Mouse (Mus musculus) kidney, adult 2 months (tissue): ENCODE measurements at regions not wholly inside any gene's neighbourhood (a gene's known extent, or its start where the extent isn't known, plus 50 kb on each side); places are given as distances from the start of the nearest gene placed in this dataset.
A peak's percentile ranks its signal among the peaks of the same experiment; 100 is the strongest.
"Not testable (repeated sequence)": the region's sequence is repeated elsewhere in the genome, so short reads cannot be mapped to it uniquely, and the experiment has no call there.

Source experiments
- DNase-seq: peaks from one replicate; pipeline ENCODE4 v3.0.0; 2021
- H3K27ac ChIP-seq: fragments of 200-500 bp; 2 replicates; pipeline ENCODE4 v1.5.1; 2012; ENCODE audit warnings: low read depth, low read length, control low read depth, inconsistent platforms; ENCODE audit not compliant: insufficient read depth
- H3K27me3 ChIP-seq: fragments of 200-500 bp; replicated peaks from 2 replicates; pipeline ENCODE4 v1.6.1; 2012; ENCODE audit warnings: mild to moderate bottlenecking, moderate library complexity, low read length, inconsistent platforms; ENCODE audit not compliant: control insufficient read depth, insufficient read depth
- H3K36me3 ChIP-seq: fragments of 200-500 bp; 2 replicates; pipeline ENCODE4 v1.6.1; 2012; ENCODE audit warnings: mild to moderate bottlenecking, moderate library complexity, low read length, inconsistent platforms; ENCODE audit not compliant: control insufficient read depth, insufficient read depth
- H3K4me1 ChIP-seq: fragments of 200-500 bp; 2 replicates; pipeline ENCODE4 v1.6.1; 2011; ENCODE audit warnings: low read length; ENCODE audit not compliant: control insufficient read depth, insufficient read depth
- H3K4me3 ChIP-seq: fragments of 200-500 bp; 2 replicates; pipeline ENCODE4 v1.5.1; 2011; ENCODE audit warnings: mild to moderate bottlenecking, low read depth, low read length, control low read depth; ENCODE audit not compliant: insufficient read depth
- CTCF ChIP-seq: fragments of 200-500 bp; conservative IDR thresholded peaks from 2 replicates; pipeline ENCODE4 v1.5.1; 2011; ENCODE audit warnings: low read depth, mild to moderate bottlenecking, control low read depth, low read length, moderate library complexity, mixed read lengths; ENCODE audit not compliant: insufficient read depth, insufficient read length
- POLR2A ChIP-seq: fragments of 200-500 bp; IDR thresholded peaks from one replicate; pipeline ENCODE4 v1.6.1; 2011; ENCODE audit warnings: low read depth, low read length, control low read depth
- WGBS: fragments of 180-500 bp; shearing (Covaris S2); methylation state at CpG from one replicate; pipeline ENCODE4 v1.1.7; 2018; 5-methylcytosine and 5-hydroxymethylcytosine counted together

- H3K4me1 ChIP-seq = not testable (repeated sequence)
Observed at GRCm38 (mm10) chr8:19976461-19976860, 73.3 kb downstream of the Gm31371 start.

GRCm38 (mm10) chr8:19979536-19980345 lies 76.5 kb downstream of the Gm31371 start:
- 8% methylated on average over 42 of the region's 42 CpGs for WGBS
- no peak for TF ChIP-seq POLR2A
- peak; percentile 70 for TF ChIP-seq CTCF

More at GRCm38 (mm10) chr8:19976461-19976860, 73.3 kb downstream of the Gm31371 start:
- not testable (repeated sequence) for H3K4me3 ChIP-seq, H3K36me3 ChIP-seq, H3K27ac ChIP-seq, H3K27me3 ChIP-seq, DNase-seq

DNA sequence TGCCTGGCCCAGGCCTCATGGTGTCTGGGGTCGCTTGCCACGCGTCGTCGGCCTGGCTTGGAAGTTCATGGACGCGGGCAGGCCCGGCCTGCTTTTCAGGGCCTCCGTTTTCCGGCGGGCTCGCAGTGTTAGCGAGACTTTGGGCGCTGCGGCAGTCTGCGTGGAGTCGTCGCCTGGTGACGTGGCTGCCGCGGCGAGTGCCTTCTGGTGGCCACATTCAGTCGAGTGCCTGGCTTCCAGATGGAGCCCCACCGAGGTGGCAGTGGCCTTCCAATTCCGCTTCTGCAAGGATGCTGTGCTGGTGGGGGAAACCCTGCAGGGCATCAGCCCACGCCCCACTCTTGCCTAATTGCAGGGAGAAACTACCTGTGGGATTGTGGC lies 77.1 kb downstream of the Gm31371 start:
- WGBS = 22% methylated on average over 26 of the region's 26 CpGs
- not testable (repeated sequence) for H3K27ac ChIP-seq, H3K27me3 ChIP-seq, H3K4me1 ChIP-seq, H3K36me3 ChIP-seq, DNase-seq
- peak overlapping the region; percentile 95 for H3K4me3 ChIP-seq

More at GRCm38 (mm10) chr8:19979536-19980345, 76.5 kb downstream of the Gm31371 start:
- Histone ChIP-seq H3K27ac (peak overlapping the region; percentile 49; the same call in 1 of the 2 replicates), H3K27me3 (no peaks in the 10 kb centered on the region), H3K36me3 (no peaks in the 10 kb centered on the region), H3K4me3 (peak overlapping the region; percentile 95), H3K4me1 (no peaks in the 10 kb centered on the region)
- peak; percentile 71 for DNase-seq

GRCm38 (mm10) chr8:20008106-20008505 lies 104.9 kb downstream of the Gm31371 start:
- not testable (repeated sequence) for H3K27me3 ChIP-seq, H3K4me1 ChIP-seq, DNase-seq, H3K4me3 ChIP-seq, H3K27ac ChIP-seq, H3K36me3 ChIP-seq
- 71% methylated on average over 3 of the region's 3 CpGs for WGBS

DNA sequence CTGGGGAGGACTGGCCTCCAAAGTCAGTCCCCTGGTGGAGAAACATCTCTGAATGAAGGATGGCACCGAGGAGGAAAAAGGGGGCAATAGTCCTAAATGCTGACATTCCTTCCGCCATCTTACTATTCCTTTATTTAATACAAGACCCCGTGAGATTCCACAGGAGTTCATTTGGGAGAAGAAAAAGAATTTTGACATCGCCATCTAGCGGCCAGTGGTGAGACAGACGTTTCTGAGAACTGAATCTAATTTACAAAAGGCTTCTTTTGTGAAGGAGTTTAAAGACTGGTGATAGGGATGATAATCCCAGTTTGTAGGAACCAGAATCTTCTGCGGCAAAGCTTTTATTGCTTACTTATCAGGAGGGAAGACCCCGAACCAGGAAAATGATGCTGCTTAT lies 107.8 kb downstream of the Gm31371 start:
- H3K36me3 ChIP-seq, H3K27me3 ChIP-seq, H3K4me3 ChIP-seq, DNase-seq, H3K4me1 ChIP-seq, H3K27ac ChIP-seq: not testable (repeated sequence)
- WGBS = 60% methylated on average over 8 of the region's 8 CpGs

DNA sequence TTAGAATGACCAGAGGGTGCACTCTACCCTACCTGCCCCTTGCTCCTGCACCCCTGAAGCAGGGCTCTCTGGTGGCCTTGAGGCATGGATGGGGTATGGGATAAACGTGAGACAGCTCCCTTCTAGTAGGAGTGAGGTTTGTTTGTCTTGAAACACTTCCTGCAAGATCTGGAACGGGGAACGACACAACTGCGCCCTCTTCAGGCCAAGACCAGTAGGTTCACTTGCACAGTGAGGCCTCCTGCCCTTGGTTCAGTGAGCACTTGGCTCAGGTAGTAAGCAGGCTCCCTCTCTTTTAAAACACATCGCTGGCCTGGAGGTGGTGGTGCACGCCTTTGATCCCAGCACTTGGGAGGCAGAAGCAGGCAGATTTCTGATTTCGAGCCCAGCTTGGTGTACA lies 110.1 kb downstream of the Gm31371 start:
- not testable (repeated sequence) for H3K27me3 ChIP-seq, H3K4me3 ChIP-seq, H3K4me1 ChIP-seq, H3K27ac ChIP-seq, DNase-seq, H3K36me3 ChIP-seq
- WGBS = 70% methylated on average over 7 of the region's 7 CpGs
- TF ChIP-seq CTCF = peak; percentile 54

DNA sequence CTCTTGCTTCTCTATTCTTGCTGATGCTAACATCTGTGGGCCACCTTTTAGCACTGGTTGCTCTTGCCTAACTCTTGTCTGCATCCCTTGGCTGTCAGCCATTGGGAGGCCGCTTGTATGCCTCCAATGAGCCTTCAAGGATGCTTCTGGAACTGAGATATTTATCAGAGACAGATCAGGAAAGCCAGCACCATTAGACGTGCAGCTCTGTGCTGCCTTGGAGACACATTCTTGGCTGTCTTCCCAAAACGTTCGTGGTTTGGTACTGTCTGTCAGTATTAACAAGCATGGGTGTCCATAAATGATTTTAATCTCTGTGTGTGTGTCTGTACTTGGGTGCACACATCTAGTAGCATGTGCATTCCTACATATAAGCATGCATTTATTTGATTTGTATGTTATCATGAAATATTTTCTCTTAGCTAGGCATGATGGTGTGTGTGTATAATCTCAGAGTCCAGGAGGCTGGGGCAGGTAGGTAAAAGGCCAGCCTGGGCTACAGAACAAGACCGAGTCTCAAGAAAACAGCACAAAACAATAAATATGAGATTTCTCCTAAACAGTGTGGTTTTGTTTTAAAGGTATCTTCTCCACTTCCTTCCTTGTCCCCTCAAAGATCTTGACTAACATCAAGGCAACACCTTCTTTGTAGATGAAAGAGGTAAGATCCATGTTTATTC lies 111.4 kb downstream of the Gm31371 start:
- WGBS = 62% methylated on average over 5 of the region's 5 CpGs
- H3K27me3 ChIP-seq, H3K36me3 ChIP-seq, DNase-seq, H3K4me1 ChIP-seq, H3K27ac ChIP-seq, H3K4me3 ChIP-seq: not testable (repeated sequence)

DNA sequence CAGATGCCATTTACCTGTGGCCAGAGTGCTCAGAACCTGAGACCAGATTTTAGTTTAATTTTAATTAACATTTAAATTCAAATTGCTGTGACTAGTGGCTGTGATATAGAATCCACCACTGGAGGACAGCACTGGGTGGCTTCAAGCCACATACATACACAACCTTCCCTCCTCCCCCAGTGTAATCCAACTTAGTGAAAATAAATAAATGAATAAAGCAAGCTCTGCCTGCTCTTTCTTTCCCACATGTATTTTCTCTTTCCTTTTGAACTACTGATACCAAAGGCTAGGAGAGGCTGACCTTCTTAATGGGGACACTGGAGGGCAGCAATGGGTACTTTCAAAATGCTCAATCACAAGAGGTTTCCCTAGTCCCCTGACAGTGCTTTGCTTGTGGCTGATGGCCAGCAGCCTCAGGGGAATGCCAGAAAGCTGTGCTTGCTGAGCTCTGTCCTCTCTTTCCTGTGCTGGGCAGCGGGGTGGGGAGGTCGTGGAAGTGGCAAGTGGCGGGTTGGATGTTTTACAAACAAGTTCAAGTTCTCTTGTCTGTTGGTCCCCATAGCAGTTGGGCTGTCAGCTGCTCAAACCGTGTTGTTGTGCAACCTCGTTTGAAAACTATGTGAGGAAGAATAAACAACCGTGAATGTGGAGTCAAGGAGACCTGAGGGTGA lies 112.4 kb downstream of the Gm31371 start:
- not testable (repeated sequence) for DNase-seq, H3K36me3 ChIP-seq, H3K27ac ChIP-seq, H3K4me1 ChIP-seq, H3K4me3 ChIP-seq, H3K27me3 ChIP-seq
- 75% methylated on average over 6 of the region's 6 CpGs for WGBS

DNA sequence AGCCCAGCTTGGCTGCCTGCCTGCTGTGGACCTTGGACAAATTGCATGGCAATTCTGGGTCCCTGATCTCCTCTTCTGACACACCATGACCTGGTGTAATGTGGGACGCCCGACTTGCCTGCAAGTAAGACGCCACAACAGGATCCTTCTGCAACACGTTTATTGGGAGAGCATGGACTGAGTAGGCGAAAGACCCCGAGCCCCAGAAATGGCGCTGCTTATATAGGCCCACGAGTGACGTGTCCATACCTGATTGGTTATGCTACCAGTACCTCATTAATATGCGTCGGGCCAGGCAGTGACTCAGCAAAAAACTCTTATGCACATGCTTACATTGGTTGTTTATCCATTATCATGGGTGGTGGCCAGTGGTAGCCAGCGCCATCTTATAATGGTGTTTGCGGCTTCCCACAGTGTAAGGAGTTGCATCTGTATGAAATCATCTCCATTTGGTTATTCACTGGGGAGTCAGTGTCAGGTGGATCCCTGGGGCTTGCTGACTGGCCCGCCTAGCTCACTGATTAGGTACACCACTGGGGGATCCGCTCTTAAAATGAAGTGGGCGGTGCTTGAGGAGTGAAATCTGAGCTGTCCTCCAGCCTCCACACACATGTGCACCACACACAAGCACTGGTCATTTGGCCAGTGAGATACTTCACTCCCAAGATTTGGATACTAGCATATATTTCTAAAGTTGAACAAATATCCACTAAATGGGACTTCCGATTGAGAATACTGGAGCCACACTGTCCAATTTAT lies 113.1 kb downstream of the Gm31371 start:
- not testable (repeated sequence) for H3K27me3 ChIP-seq, H3K36me3 ChIP-seq, H3K4me1 ChIP-seq, H3K27ac ChIP-seq, H3K4me3 ChIP-seq
- WGBS = 88% methylated on average over 17 of the region's 17 CpGs
- DNase-seq = peak; percentile 52

GRCm38 (mm10) chr8:20025521-20025920 lies 122.3 kb downstream of the Gm31371 start:
- WGBS = 94% methylated on average over 1 of the region's 2 CpGs
- H3K27me3 ChIP-seq, H3K27ac ChIP-seq, DNase-seq, H3K4me3 ChIP-seq, H3K4me1 ChIP-seq, H3K36me3 ChIP-seq: not testable (repeated sequence)
